Mouse (Mus musculus) cerebellum, postnatal 14 days (tissue): ENCODE results near the gene Mapt.
A peak's percentile ranks its signal among the peaks of the same experiment; 100 is the strongest.

Experiments
- DNase-seq, 2 experiments: peaks; one replicate each; pipeline ENCODE4 v3.0.0; 2021; ENCODE audit warnings: mixed read lengths in 2 of 2

Gene Mapt

GRCm38 (mm10) chr11:104279049-104279448, 47.9 kb downstream of the Mapt start:
- no peak for DNase-seq

GRCm38 (mm10) chr11:104279538-104279937, 48.3 kb downstream of the Mapt start:
- no peak for DNase-seq

- no peak for DNase-seq
These were observed 50.3 kb downstream of the Mapt start for GRCm38 (mm10) chr11:104281501-104281900.

GRCm38 (mm10) chr11:104287113-104287512, 55.9 kb downstream of the Mapt start:
- DNase-seq, result no peak

- peak; percentile 88 to 92 for DNase-seq
These were observed 57.6 kb downstream of the Mapt start for GRCm38 (mm10) chr11:104288835-104289198.

- DNase-seq, result peak; percentile 85 to 90
These were observed 58.2 kb downstream of the Mapt start for GRCm38 (mm10) chr11:104289199-104290031.

- no peak for DNase-seq
These were observed 61.4 kb downstream of the Mapt start for GRCm38 (mm10) chr11:104292443-104293220.

GRCm38 (mm10) chr11:104293241-104293640, 62.1 kb downstream of the Mapt start:
- no peak for DNase-seq

- no peak for DNase-seq
These were observed 64.0 kb downstream of the Mapt start for GRCm38 (mm10) chr11:104295145-104295544.

- DNase-seq, result no peak
These were observed 64.5 kb downstream of the Mapt start for GRCm38 (mm10) chr11:104295656-104296055.

GRCm38 (mm10) chr11:104297671-104298070, 66.5 kb downstream of the Mapt start:
- peak in 1 of 2 experiments; percentile 44 for DNase-seq

GRCm38 (mm10) chr11:104302628-104303027, 71.4 kb downstream of the Mapt start:
- DNase-seq, result no peak

GRCm38 (mm10) chr11:104303088-104303960, 72.1 kb downstream of the Mapt start:
- DNase-seq, result no peak

- DNase-seq, result no peak
These were observed 74.5 kb downstream of the Mapt start for GRCm38 (mm10) chr11:104305711-104306110.

GRCm38 (mm10) chr11:104306483-104306882, 75.3 kb downstream of the Mapt start:
- no peak for DNase-seq

- DNase-seq, result no peak
These were observed 75.9 kb downstream of the Mapt start for GRCm38 (mm10) chr11:104307136-104307535.

GRCm38 (mm10) chr11:104309377-104310225, 78.4 kb downstream of the Mapt start:
- DNase-seq, result no peak

- DNase-seq, result no peak
These were observed 79.2 kb downstream of the Mapt start for GRCm38 (mm10) chr11:104310226-104310887.

GRCm38 (mm10) chr11:104311643-104312042, 80.5 kb downstream of the Mapt start:
- no peak for DNase-seq

- DNase-seq, result peak; percentile 90 to 93
These were observed 84.5 kb downstream of the Mapt start for GRCm38 (mm10) chr11:104315703-104316102.

GRCm38 (mm10) chr11:104316685-104317400, 85.7 kb downstream of the Mapt start:
- DNase-seq, result no peak
